Mouse (Mus musculus) brown adipose tissue, adult 24 weeks (tissue): Measurements from ENCODE around the gene Postn. TPM values are rescaled to one million over a fixed set of nuclear protein-coding genes. Genes with fewer than 3 reads are reported as not detected.

ENCODE experiments used
- H3K27ac ChIP-seq: fragments of 200-500 bp; replicated peaks from 2 replicates; pipeline ENCODE4 v1.5.1; 2012; ENCODE audit warnings: low read depth, mild to moderate bottlenecking, low read length
- H3K4me1 ChIP-seq: fragments of 200-500 bp; 2 replicates; pipeline ENCODE4 v1.6.1; 2012; ENCODE audit warnings: low read length, mixed read lengths; ENCODE audit not compliant: control insufficient read depth, insufficient read depth, insufficient read length
- H3K4me3 ChIP-seq: fragments of 200-500 bp; 2 replicates; pipeline ENCODE4 v1.5.1; 2012; ENCODE audit warnings: low read depth, mild to moderate bottlenecking, low read length, moderate library complexity; ENCODE audit not compliant: insufficient read depth
- polyA plus RNA-seq: library from polyadenylated mRNA; stranded (reverse); fragments of >200 nt; gene quantifications from 2 replicates; pipeline ENCODE4 v1.2.4, GENCODE M21; 2012; ENCODE audit not compliant: missing spikeins, insufficient read depth, insufficient read length

The Postn gene
- polyA plus RNA-seq, 1 experiment = 56.4 TPM

DNA sequence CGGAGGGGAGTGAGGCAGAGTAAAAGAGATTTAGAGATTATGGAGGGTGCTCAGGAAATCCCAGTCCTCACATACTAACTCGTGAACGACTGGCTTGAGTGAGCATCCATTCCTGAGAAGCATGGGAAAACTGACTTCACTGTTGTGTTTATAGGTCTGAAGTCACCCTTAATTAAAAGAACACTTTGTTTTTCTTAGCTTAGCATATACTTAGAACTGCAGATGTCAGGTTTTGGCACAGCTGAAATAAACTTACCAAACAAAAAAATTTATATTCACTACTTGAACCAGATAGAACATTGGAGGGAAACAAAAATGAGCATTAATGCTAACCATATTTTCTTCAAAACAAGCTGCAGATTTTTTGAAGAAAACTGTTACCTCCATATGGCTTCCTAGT lies 42.9 kb downstream of the Postn start:
- H3K4me1 ChIP-seq = no peaks in the 10 kb centered on the region
- no peak overlapping the region for H3K27ac ChIP-seq
- no peak overlapping the region for H3K4me3 ChIP-seq

DNA sequence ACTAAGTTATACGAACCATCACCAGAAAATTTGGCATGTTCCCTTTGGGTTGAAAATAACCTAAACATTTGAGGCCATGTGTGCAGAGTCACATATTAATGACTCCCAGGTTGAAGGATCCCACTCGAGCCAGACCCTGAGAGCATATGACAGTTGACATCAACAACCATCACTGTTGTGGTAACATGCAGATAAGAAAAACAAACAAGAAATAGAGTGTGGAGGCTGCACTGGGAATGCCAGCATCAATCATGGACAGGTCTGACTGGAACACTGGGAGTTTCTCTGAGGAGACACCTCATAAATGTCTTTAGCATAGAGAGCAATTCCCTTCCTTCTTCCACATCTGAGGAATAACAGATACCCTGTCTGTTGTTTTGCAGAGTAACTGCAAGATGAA lies 45.7 kb downstream of the Postn start:
- Histone ChIP-seq H3K27ac (no peak overlapping the region), H3K4me1 (no peaks in the 10 kb centered on the region)

GRCm38 (mm10) chr3:54411052-54411451 lies 50.1 kb downstream of the Postn start:
- no peak overlapping the region for H3K4me3 ChIP-seq
- H3K27ac ChIP-seq = no peak overlapping the region
- no peaks in the 10 kb centered on the region for H3K4me1 ChIP-seq

More for the DNA sequence above, 45.7 kb downstream of the Postn start:
- H3K4me3 ChIP-seq = no peak overlapping the region

DNA sequence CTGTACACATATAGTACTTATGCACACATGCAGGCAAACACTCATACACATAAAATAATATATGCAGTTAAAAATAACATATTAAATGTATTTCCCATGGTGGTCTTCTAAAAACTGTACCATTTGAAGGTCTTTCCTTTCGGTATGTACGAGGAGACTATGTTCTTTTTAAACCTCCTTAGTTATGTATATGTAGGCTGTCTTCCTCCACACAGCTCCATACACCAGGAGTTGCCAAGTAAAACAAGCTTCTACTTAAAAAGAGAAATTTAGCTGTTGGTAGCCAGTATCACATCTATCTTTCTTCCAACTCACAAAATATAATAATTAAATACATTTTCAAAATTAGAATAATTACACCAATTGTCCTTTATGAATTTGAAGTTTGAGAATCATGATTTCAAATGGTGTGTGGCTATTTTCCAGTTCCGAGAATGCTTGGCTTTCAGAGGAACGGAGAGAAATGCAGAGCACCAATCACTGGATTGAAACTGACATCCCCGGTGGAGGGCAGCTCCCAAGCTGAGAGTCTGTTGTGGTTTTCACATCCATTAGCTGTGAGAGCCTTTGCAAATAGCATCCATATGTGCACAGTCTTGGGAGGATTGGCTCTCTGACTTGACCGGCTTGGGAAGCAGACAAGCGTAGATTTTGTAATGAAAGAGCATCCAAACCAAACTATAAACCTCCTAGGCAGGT lies 52.1 kb downstream of the Postn start:
- no peaks in the 10 kb centered on the region for H3K4me1 ChIP-seq
- no peak overlapping the region for H3K4me3 ChIP-seq
- H3K27ac ChIP-seq = no peak overlapping the region

GRCm38 (mm10) chr3:54413584-54413897 lies 52.6 kb downstream of the Postn start:
- no peak overlapping the region for H3K27ac ChIP-seq
- no peak overlapping the region for H3K4me3 ChIP-seq
- H3K4me1 ChIP-seq = no peaks in the 10 kb centered on the region

GRCm38 (mm10) chr3:54414386-54414785 lies 53.5 kb downstream of the Postn start:
- Histone ChIP-seq H3K4me1 (no peaks in the 10 kb centered on the region), H3K27ac (no peak overlapping the region), H3K4me3 (no peak overlapping the region)

- Histone ChIP-seq H3K27ac (no peak overlapping the region; the same call in 1 of the 2 replicates), H3K4me1 (no peaks in the 10 kb centered on the region), H3K4me3 (no peak overlapping the region)
These were observed 57.0 kb downstream of the Postn start for GRCm38 (mm10) chr3:54417833-54418386.

DNA sequence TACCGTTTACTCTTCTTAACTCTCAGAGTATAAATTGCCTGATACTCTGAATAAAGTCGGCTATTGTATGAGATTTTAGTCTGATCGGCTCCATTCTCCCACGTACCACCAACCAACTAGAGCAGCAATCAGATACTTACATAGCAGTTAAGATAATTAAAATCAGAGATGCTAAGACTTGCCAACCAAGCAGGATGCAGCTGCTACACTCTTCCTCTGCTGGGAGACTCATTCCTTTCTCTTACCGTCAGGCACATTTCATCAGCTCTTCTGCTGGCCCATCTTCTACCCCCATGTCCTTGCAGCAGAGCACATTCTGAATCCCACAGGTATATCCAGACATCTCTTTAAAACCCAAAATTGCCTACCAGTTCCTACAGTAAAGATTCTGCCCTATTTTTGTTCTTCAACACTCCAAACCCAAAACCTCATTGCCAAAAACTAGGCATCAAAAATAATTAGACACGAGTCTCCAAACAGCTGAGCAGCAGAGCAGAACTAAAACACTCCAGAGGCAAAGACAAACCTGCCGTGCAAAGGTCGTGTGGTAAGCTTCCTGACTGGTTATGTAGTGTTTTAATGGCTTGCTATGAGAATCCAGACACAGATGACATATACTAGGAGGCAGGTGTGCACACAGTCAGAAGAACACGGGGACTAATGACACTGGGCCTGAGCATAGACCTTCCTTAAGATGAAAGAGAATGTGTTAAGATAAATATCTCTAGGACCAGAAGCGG lies 59.5 kb downstream of the Postn start:
- no peak overlapping the region; the same call in 1 of the 2 replicates for H3K27ac ChIP-seq
- no peak overlapping the region for H3K4me3 ChIP-seq
- H3K4me1 ChIP-seq = no peaks in the 10 kb centered on the region

GRCm38 (mm10) chr3:54420983-54421382 lies 60.1 kb downstream of the Postn start:
- no peak overlapping the region for H3K4me3 ChIP-seq
- no peaks in the 10 kb centered on the region for H3K4me1 ChIP-seq
- no peak overlapping the region for H3K27ac ChIP-seq

- Histone ChIP-seq H3K4me3 (no peak overlapping the region), H3K27ac (no peak overlapping the region), H3K4me1 (no peaks in the 10 kb centered on the region)
These were observed 60.8 kb downstream of the Postn start for GRCm38 (mm10) chr3:54421666-54422065.

- H3K4me1 ChIP-seq = no peaks in the 10 kb centered on the region
- H3K27ac ChIP-seq = no peak overlapping the region
- no peak overlapping the region for H3K4me3 ChIP-seq
These were observed 63.2 kb downstream of the Postn start for GRCm38 (mm10) chr3:54424146-54424545.

GRCm38 (mm10) chr3:54431663-54432062 lies 70.8 kb downstream of the Postn start:
- Histone ChIP-seq H3K4me3 (no peak overlapping the region), H3K27ac (no peak overlapping the region), H3K4me1 (no peaks in the 10 kb centered on the region)

- no peak overlapping the region for H3K27ac ChIP-seq
- no peak overlapping the region for H3K4me3 ChIP-seq
- no peaks in the 10 kb centered on the region for H3K4me1 ChIP-seq
These were observed 71.3 kb downstream of the Postn start for GRCm38 (mm10) chr3:54432167-54432566.

- no peaks in the 10 kb centered on the region for H3K4me1 ChIP-seq
- no peak overlapping the region for H3K4me3 ChIP-seq
- H3K27ac ChIP-seq = no peak overlapping the region
These were observed 71.7 kb downstream of the Postn start for GRCm38 (mm10) chr3:54432605-54433004.

GRCm38 (mm10) chr3:54434571-54434970 lies 73.7 kb downstream of the Postn start:
- no peak overlapping the region for H3K4me3 ChIP-seq

More at GRCm38 (mm10) chr3:54434571-54434970, 73.7 kb downstream of the Postn start:
- no peaks in the 10 kb centered on the region for H3K4me1 ChIP-seq
- no peak overlapping the region for H3K27ac ChIP-seq
